Mouse (Mus musculus) liver, postnatal 0 days (tissue): ENCODE results near the gene Rarg. TPM values are rescaled to one million over a fixed set of nuclear protein-coding genes. Genes with fewer than 3 reads are reported as not detected.

Source experiments
- ATAC-seq: fragments of 200-750 bp; cut with Nextera tagmentation; 2 replicates; pipeline ENCODE4 v1.8.0; 2017; ENCODE audit warnings: mild to moderate bottlenecking, moderate library complexity
- DNase-seq: peaks from one replicate; pipeline ENCODE4 v3.0.0-alpha.2; 2016
- H3K27ac ChIP-seq: fragments of 300-500 bp; sonication (generic); 2 replicates; pipeline ENCODE4 v1.5.1; 2014; ENCODE audit warnings: antibody characterized with exemption, moderate library complexity, mild to moderate bottlenecking, low read depth
- H3K27me3 ChIP-seq: fragments of 300-500 bp; sonication (generic); 2 replicates; pipeline ENCODE4 v1.6.1; 2014; ENCODE audit warnings: low read length, control low read depth, mixed read lengths; ENCODE audit not compliant: insufficient read depth
- H3K36me3 ChIP-seq: fragments of 300-500 bp; sonication (generic); replicated peaks from 2 replicates; pipeline ENCODE4 v1.6.1; 2014; ENCODE audit warnings: mild to moderate bottlenecking, control low read depth, low read length, moderate library complexity, mixed read lengths; ENCODE audit not compliant: insufficient read depth
- H3K4me1 ChIP-seq: fragments of 300-500 bp; sonication (generic); 2 replicates; pipeline ENCODE4 v1.6.1; 2014; ENCODE audit warnings: antibody characterized with exemption, mild to moderate bottlenecking, control low read depth; ENCODE audit not compliant: insufficient read depth
- H3K4me2 ChIP-seq: fragments of 300-500 bp; sonication (generic); 2 replicates; pipeline ENCODE4 v1.6.1; 2014; ENCODE audit warnings: low read depth, mild to moderate bottlenecking, low read length, moderate library complexity, mixed read lengths
- H3K4me3 ChIP-seq: fragments of 300-500 bp; sonication (generic); 2 replicates; pipeline ENCODE4 v1.5.1; 2014; ENCODE audit warnings: low read depth, low read length
- H3K9ac ChIP-seq: fragments of 300-500 bp; sonication (generic); replicated peaks from 2 replicates; pipeline ENCODE4 v1.6.1; 2014; ENCODE audit warnings: mild to moderate bottlenecking, moderate library complexity
- H3K9me3 ChIP-seq: fragments of 300-500 bp; sonication (generic); 2 replicates; pipeline ENCODE4 v1.6.1; 2016; ENCODE audit warnings: mild to moderate bottlenecking, control low read depth, low read length, mixed read lengths
- CTCF ChIP-seq: sonication (generic); IDR thresholded peaks from 2 replicates; pipeline ENCODE4 v1.5.1; 2016; ENCODE audit warnings: antibody characterized with exemption, low read depth
- EP300 ChIP-seq: IDR thresholded peaks from 2 replicates; pipeline ENCODE4 v1.6.1; 2016; ENCODE audit warnings: antibody characterized with exemption, low read depth, mild to moderate bottlenecking
- WGBS: fragments of 180-500 bp; shearing (Covaris S2); extraction: QIAGEN DNeasy Blood & Tissue Kit; methylation state at CpG from one replicate; pipeline ENCODE4 v1.1.7; 2014; ENCODE audit not compliant: insufficient replicate concordance; 5-methylcytosine and 5-hydroxymethylcytosine counted together
- polyA plus RNA-seq: library from polyadenylated mRNA; unstranded; fragments of >200 nt; fragmentation: Nextera tagmentation; extraction: Ambion mirVana; gene quantifications from 2 replicates; pipeline ENCODE4 v1.2.1, GENCODE M21; 2015

The Rarg gene
- polyA plus RNA-seq, 1 experiment from 2014 or later: 2.6 TPM

DNA sequence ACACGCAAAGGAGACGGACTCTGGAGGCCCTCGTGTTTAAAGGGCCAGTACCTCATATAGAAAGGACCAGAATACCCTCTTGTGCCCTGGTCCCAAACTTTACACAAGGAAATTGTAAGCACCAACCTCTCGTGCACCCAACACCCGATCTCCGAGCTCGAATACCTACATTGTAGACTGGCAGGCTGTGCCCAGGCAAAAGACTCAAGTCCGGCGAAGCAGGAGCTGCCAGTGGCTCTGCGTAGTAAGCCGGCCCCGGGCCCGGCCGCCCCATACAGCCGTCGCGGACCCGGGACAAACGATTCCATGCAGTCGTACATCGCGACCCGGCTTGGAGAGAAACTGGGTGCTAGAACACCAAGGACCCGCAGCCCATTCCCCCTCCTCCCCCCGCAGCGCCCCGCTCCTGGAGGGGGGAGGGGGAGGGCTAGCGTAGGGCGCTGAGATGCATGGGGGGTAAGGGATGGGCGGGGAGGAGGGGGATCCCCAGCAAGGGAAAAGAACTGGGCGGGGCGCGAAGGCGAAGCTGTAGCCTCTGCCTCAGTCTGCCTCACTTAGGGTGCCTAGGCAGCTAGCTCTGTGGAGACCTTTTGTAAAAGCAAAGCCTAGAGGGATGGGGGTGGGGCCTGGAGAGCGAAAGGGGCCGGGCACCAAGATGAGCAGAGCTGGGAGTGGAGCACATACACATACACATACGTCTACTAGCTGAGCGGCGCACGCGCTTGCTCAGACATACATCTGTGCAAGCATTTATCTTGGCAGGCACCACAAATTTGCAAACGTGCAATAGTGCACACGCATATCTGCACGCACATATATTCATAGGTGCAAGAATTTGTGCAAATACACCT, 11.2 kb downstream of the Rarg start:
- Histone ChIP-seq H3K4me1 (peaks cover 34% of the 10 kb centered on the region), H3K4me3 (peak overlapping the region; percentile 63), H3K9me3 (no peaks in the 10 kb centered on the region), H3K27me3 (peaks cover 59% of the 10 kb centered on the region), H3K36me3 (no peaks in the 10 kb centered on the region), H3K9ac (peak overlapping the region; percentile 53), H3K27ac (peak overlapping the region; percentile 88), H3K4me2 (peak overlapping the region; percentile 96)
- DNase-seq (peak; percentile 64), ATAC-seq (peak; percentile 33; the same call in 1 of the 2 replicates)
- under 1% methylated on average over 39 of the region's 44 CpGs for WGBS
- no peak for TF ChIP-seq EP300
- TF ChIP-seq CTCF: no peak

DNA sequence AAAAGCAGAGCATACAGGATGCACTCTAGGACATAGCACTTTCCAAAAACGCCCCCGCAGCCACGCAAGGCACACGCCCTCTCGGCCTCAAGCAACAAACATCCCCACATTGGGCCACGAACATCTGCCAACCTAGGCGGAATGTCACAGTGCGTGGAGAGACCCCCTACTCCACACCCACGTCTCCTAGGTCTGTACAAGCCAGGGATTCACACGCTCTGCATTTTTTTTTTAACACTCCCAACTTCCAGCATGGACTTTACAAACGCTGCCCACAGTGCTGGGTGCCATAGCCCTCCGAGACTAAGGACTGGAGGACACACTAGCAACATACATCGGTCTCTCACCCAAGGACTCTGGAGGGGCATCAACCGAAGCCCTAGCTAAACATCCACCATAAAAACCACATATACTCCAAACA, 11.8 kb downstream of the Rarg start:
- 16% methylated on average over 14 of the region's 14 CpGs for WGBS
- H3K9ac ChIP-seq: peak overlapping the region; percentile 53
- peak overlapping the region; percentile 96 for H3K4me2 ChIP-seq
- H3K27ac ChIP-seq: peak overlapping the region; percentile 88
- ATAC-seq (no peak), DNase-seq (no peak)
- peaks cover 34% of the 10 kb centered on the region for H3K4me1 ChIP-seq
- no peaks in the 10 kb centered on the region for H3K9me3 ChIP-seq
- no peak for TF ChIP-seq EP300
- TF ChIP-seq CTCF: no peak
- H3K4me3 ChIP-seq: peak overlapping the region; percentile 63
- peaks cover 55% of the 10 kb centered on the region for H3K27me3 ChIP-seq
- no peaks in the 10 kb centered on the region for H3K36me3 ChIP-seq

DNA sequence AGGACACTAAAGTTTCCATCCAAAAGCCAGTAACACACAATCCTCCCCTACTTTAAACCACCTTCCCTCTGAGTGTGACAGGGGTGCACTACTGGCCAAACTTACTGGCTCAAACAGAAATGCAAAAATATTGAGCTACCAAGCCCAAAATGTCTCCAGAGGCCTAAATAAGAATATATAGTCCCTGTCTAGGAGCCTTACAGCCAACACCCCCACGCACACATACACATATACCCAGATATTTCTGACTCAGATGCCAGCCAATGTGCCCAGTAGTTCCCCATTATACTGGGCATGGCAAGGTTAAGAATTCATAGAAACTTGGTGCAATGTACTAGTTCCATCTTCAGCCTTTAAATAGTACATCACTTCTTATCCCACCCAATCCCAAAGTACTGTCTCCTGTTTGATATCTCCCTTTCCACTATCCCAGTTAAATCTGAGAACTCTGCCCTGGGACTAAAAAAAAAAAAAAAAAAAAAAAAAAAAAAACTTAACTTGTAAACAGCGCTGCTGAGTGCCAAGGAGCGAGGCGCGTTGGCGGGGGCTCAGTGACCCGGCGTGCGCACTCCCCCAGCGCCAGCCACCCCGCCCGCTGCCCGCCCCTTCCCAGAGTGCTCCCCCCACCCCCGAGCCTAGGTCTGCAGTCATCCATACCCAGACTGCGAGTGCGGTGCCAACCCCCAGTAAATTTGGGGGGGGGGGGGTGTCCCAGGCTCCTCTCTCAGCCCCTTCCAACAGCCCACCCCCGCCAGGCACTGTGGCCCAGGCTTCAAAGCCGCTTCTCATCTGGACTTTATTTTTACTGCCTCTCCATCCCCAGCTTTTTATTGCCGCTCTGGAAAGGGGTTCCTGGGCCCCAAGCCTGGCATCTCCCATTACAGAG, 12.8 kb downstream of the Rarg start:
- H3K4me2 ChIP-seq: peak overlapping the region; percentile 96
- H3K4me1 ChIP-seq: peaks cover 34% of the 10 kb centered on the region
- H3K27me3 ChIP-seq: peaks cover 50% of the 10 kb centered on the region
- peak overlapping the region; percentile 16 for H3K9ac ChIP-seq
- no peaks in the 10 kb centered on the region for H3K9me3 ChIP-seq
- peak overlapping the region; percentile 72 for H3K27ac ChIP-seq
- DNase-seq (no peak), ATAC-seq (no peak)
- TF ChIP-seq CTCF (no peak), EP300 (no peak)
- peak overlapping the region; percentile 63 for H3K4me3 ChIP-seq
- 34% methylated on average over 19 of the region's 19 CpGs for WGBS
- no peaks in the 10 kb centered on the region for H3K36me3 ChIP-seq

DNA sequence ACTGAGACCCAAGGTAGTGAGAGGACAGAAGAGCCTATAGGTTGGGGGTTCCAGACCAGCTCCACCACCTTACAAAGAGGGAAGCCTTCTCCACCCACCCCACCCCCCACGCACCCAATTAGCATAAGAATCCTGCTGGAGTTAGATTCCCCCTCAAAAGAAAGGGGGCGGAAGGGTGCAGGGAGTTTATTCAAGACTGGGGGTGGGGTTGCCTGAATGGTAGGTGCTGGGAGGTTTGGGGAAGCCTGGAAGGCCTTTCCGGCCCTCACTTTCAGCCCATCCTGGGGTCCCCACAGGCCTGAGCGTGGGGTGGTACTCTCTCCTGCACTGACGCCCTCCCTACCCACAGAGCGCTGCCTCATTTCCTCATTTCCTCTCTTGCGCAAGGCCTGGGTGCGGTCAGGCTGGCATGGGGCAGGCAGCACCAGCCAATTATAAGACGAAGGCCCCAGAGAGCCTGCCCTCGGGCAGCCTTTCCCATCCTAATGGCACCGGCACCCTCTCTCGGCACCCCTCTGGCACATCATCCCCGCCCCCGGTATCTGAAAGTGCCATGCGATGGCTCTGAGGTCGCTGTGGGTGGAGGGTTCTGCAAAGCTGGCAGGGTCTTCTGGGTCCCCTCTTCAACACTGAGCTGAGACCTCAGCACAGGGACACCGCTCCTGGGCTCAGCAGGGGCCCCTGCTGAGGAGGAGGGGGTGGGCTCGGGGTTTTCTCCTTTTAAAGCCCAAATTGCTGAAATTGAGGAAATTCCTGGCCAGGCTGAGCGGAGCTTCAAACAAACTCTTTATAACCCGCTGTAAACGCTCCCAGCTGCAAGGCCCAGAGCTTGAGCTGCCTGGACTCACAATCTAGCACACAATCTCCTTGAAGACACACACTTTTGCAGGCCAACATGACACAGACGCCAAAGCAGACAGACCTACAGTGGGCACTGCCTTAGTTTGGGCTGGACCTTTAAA, 13.8 kb downstream of the Rarg start:
- 12% methylated on average over 22 of the region's 22 CpGs for WGBS
- Histone ChIP-seq H3K9ac (peak overlapping the region; percentile 16), H3K36me3 (no peaks in the 10 kb centered on the region), H3K27ac (peak overlapping the region; percentile 72), H3K4me3 (peak overlapping the region; percentile 35), H3K9me3 (no peaks in the 10 kb centered on the region), H3K27me3 (peaks cover 40% of the 10 kb centered on the region), H3K4me1 (peaks cover 30% of the 10 kb centered on the region), H3K4me2 (peak overlapping the region; percentile 96)
- peak; percentile 82 for DNase-seq
- ATAC-seq: peak; percentile 35
- TF ChIP-seq EP300 (peak; percentile 23; the same call in 1 of the 2 replicates), CTCF (no peak)

DNA sequence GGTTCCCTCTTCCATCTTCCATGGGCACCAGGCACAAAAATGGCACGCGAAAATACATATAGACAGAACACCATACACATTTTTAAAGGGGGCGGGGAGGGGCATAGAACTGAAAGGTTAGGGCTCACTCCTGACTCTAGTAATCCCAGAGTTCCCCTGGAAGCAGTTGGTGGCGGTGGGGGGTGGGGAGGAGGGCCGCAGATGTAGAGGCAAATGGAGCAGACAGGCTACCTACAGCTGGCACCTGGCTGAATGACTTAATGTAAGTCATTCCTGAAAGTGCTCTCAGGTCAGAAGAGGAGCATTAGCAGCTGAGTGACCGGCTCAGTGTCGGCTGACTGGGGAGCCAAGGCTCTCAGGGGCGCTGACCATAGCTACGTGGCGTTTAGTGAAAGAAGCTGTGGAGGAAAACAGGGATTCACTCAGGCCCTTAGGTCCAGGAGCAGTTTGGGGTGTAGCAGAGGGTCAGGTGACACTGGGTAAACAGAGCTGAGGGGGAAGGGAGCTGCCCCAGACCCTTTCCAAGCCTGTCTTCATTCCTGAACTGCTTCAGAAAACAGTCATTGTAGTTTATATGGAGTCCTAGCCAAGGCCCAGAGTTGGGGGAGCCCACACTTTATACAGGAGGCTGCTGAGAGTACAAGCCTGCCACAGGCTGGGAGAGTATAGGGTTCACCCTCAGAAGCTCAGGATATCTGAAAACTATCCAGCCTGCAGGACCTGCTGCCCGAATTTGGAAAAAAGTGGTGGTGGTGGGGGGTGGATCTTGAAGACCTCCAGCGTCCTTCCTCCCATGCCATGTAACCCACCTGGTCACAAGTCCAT, 14.7 kb downstream of the Rarg start:
- Histone ChIP-seq H3K4me2 (peak overlapping the region; percentile 96), H3K4me3 (no peak overlapping the region; the same call in 1 of the 2 replicates), H3K27me3 (peaks cover 33% of the 10 kb centered on the region), H3K9me3 (no peaks in the 10 kb centered on the region), H3K27ac (0 out of 2 replicates have a peak overlapping the region, but pooled peaks have one; percentile 72), H3K4me1 (peaks cover 27% of the 10 kb centered on the region), H3K36me3 (no peaks in the 10 kb centered on the region), H3K9ac (0 out of 2 replicates have a peak overlapping the region, but pooled peaks have one; percentile 16)
- TF ChIP-seq CTCF (no peak), EP300 (no peak)
- 55% methylated on average over 12 of the region's 12 CpGs for WGBS
- no peak for DNase-seq
- ATAC-seq: no peak
